Mouse (Mus musculus): ENCODE data around the gene Colq. TPM values are rescaled to one million over a fixed set of nuclear protein-coding genes. Genes with fewer than 3 reads are reported as not detected.
"Not testable (repeated sequence)": the region's sequence is repeated elsewhere in the genome, so short reads cannot be mapped to it uniquely, and the experiment has no call there.

Gene Colq
- 0.33 and 0.49 TPM in 2 replicates for polyA plus RNA-seq (2015; fragmentation: Nextera tagmentation; extraction: Ambion mirVana)

DNA sequence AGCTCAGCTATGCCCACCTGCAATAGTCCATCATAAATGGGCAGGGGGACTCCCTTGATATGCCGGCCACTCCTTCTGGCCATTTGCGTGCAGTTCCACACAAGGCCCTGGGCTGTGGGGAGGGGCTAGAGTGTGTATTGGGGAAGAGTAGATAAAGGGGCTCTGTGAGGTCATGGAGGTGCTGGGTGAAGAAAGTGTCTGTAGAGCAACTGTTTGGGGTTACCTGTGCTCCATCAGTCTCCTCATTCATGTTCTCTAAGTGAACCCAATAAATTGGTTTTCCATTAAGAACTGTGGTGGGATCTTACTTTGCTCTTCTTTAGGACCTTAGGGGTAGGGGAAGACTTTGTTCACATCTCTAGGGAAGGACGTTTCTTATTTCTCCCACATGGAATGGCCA lies at the start of gene Colq:
Gene Colq, minus strand, starts transcription at position 101 of the 400 bp plus-strand sequence.
- Histone ChIP-seq H3K4me3 (no peak within 1 kb of the TSS), H3K27ac (replicated peaks) (no peak within 1 kb of the TSS), H3K9me3 (no peaks in the 10 kb centered on the region), H3K27me3 (no peaks in the 10 kb centered on the region), H3K4me1 (replicated peaks) (no peaks in the 10 kb centered on the region), H3K9ac (no peak within 1 kb of the TSS), H3K36me3 (no peaks in the 10 kb centered on the region), H3K4me2 (no peak within 1 kb of the TSS)
- 93% methylated on average over 3 of the region's 3 CpGs for WGBS
- ATAC-seq (ENCODE audit: low FRiP score, low read depth): no peak

DNA sequence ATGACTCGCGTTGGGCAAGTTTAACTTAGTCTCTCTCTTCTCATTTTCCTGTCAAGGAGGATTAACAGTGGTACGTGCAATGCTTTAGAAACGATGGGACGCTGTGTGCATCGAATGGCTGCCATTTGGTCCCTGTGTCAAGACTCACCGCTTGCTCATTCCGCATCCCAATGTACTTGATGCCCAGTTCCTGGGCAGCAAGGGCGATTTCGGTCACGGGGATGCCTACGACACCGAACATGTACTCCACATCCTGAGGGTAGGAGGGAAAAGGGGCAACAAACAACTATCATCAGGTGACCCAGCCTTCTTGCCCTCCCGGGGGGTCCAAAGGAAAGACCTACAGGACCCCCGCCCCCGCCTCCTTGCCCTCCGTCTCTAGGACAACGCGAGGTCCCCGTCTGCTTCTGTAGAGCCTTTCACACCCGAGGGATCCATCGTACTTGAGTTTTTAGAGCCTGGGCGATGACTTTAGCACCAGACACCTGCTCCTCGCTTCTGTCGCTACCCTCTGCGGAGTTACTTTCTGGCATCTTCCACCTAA lies 49.3 kb upstream of the Colq start, which contains the start of gene Gm49387:
Gene Gm49387, minus strand, starts transcription at position 533 of the 544 bp plus-strand sequence.
- H3K27me3 ChIP-seq: no peaks in the 10 kb centered on the region
- H3K9ac ChIP-seq: peak within 1 kb of the TSS; percentile 63
- peak; percentile 71; the same call in 1 of the 2 replicates for ATAC-seq (ENCODE audit: low FRiP score, low read depth)
- H3K4me2 ChIP-seq: peak within 1 kb of the TSS; percentile 98
- no peaks in the 10 kb centered on the region for H3K36me3 ChIP-seq
- H3K27ac ChIP-seq (replicated peaks): peak within 1 kb of the TSS; percentile 89
- H3K4me1 ChIP-seq (replicated peaks): peaks cover 18% of the 10 kb centered on the region
- H3K9me3 ChIP-seq: no peaks in the 10 kb centered on the region
- 3% methylated on average over 26 of the region's 26 CpGs for WGBS
- H3K4me3 ChIP-seq: peak within 1 kb of the TSS; percentile 66

DNA sequence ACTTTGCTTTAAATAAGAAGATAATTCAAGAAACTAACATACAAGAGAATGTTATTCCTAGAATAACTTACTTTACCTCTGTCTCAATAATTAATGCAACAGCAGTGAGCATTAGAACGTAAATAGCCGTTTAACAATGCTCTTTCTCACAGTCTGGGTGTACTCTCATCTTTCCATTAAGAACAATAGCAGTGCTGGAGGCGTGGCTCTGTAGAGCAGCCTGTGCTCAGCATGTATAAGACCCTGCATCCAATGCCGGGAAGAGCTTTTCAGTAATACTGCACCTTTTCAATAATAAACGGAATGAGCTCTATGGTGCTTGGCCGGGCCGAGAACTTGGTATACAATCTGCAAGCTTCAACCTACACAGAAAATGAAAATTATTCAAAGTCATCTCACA lies 39.5 kb upstream of the Colq start:
- Histone ChIP-seq H3K27me3 (no peaks in the 10 kb centered on the region), H3K9ac (no peak overlapping the region), H3K36me3 (no peaks in the 10 kb centered on the region), H3K4me3 (no peak overlapping the region), H3K27ac (replicated peaks) (no peak overlapping the region), H3K4me1 (replicated peaks) (no peaks in the 10 kb centered on the region), H3K9me3 (no peaks in the 10 kb centered on the region), H3K4me2 (no peak overlapping the region)
- 0 out of 2 replicates have a peak, but pooled peaks have one; percentile 65 for ATAC-seq (ENCODE audit: low FRiP score, low read depth)
- 20% methylated on average over 7 of the region's 7 CpGs for WGBS

DNA sequence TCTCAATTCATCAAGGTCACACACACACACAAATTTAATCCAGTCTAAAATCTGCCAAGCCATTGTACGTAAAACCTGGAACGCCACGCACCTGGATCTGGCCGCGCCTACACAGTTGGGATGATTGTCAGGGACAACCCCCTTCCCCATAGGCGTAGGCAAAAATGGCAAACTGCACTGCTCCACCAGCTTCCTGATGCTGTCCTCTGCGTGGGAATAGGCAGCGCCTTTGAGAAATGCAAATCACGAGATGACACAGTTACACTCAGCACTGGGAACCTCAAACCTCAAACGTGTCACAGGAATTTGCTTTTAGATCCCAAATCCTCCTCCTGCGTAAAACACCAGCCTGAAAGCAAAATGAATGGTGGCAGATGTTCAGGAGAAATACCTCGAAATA lies 31.6 kb upstream of the Colq start:
- WGBS: 88% methylated on average over 12 of the region's 12 CpGs
- no peaks in the 10 kb centered on the region for H3K9me3 ChIP-seq
- H3K36me3 ChIP-seq: no peaks in the 10 kb centered on the region
- H3K27me3 ChIP-seq: no peaks in the 10 kb centered on the region
- no peaks in the 10 kb centered on the region for H3K4me1 ChIP-seq (replicated peaks)
- H3K27ac ChIP-seq (replicated peaks): no peak overlapping the region
- no peak for ATAC-seq (ENCODE audit: low FRiP score, low read depth)
- no peak overlapping the region for H3K4me2 ChIP-seq
- H3K9ac ChIP-seq: no peak overlapping the region
- H3K4me3 ChIP-seq: no peak overlapping the region

DNA sequence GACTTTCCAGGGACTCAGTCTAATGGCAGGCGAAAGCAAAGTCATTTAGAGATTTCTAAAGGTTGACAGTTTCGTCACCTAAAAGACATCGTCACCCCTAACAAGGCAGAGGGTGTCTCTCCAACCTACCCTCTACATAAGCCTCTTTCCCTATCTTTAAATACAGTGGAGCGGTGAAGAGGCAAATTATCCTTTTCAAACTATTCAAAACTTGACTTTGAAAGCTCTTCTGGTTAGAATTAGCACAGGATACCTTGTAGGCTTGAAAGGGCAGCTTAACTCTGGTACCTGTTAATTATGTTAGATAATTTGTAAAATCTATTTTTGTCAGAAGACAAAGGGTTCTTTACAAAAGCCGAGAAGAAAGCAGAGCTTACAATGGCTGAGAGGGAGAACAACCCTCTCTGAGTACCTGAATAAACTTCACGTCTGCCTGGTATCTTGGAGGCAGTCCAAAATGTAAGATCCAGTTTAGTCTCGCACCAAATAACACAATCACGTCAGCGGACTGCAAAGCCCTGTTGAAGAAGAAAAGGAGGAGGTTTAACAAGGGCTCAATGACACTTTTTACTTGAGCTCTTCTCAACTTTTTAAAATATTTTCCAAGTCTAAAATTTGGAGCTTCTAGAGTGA lies 29.6 kb upstream of the Colq start:
- Histone ChIP-seq H3K36me3 (no peaks in the 10 kb centered on the region), H3K4me3 (no peak overlapping the region), H3K4me1 (replicated peaks) (no peaks in the 10 kb centered on the region), H3K4me2 (no peak overlapping the region), H3K9ac (no peak overlapping the region), H3K27me3 (no peaks in the 10 kb centered on the region), H3K9me3 (no peaks in the 10 kb centered on the region), H3K27ac (replicated peaks) (no peak overlapping the region)
- 72% methylated on average over 9 of the region's 9 CpGs for WGBS
- ATAC-seq (ENCODE audit: low FRiP score, low read depth): no peak

DNA sequence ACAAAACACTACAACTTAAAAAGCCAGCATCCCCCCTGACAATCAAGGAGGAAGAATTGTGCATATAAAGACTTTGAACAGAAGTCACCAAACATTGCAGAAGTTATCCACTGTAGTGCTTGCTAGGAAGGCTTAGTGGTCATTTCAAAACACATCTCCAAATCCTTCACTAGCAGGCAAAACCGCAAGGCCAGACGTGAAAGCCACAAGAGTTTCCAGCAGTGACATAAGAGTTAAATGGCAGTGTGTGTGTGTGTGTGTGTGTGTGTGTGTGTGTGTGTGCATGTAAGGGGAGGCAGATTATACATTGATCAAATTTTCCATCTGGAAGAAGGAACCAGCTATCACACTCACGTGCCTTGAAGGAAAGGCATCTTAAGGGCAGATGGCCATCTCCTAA lies 26.9 kb upstream of the Colq start:
- no peak overlapping the region for H3K4me3 ChIP-seq
- H3K9me3 ChIP-seq: no peaks in the 10 kb centered on the region
- no peaks in the 10 kb centered on the region for H3K36me3 ChIP-seq
- 86% methylated on average over 3 of the region's 3 CpGs for WGBS
- H3K27ac ChIP-seq (replicated peaks): no peak overlapping the region
- no peak for ATAC-seq (ENCODE audit: low FRiP score, low read depth)
- no peak overlapping the region for H3K4me2 ChIP-seq
- H3K27me3 ChIP-seq: no peaks in the 10 kb centered on the region
- H3K9ac ChIP-seq: no peak overlapping the region
- no peaks in the 10 kb centered on the region for H3K4me1 ChIP-seq (replicated peaks)

DNA sequence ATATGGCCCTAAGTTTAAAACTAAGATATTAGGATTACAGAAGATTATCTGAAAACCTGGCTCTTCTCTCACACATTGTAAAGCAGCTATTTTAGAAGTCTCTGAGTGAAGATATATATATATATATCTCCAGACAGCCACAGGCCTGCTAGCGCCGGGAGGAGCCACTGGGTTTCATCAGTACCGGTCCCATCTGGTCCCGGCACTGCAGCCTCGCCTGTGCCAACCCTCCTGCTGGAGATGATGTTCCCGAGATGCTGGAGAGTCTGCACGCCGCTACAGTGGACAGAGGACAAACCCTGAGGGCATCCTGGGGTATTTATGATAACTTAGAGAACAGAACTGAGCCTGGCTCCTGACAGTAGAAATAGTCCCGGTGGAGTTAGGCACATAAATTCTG lies 26.1 kb upstream of the Colq start:
- ATAC-seq (ENCODE audit: low FRiP score, low read depth): no peak
- WGBS: 87% methylated on average over 9 of the region's 9 CpGs

DNA sequence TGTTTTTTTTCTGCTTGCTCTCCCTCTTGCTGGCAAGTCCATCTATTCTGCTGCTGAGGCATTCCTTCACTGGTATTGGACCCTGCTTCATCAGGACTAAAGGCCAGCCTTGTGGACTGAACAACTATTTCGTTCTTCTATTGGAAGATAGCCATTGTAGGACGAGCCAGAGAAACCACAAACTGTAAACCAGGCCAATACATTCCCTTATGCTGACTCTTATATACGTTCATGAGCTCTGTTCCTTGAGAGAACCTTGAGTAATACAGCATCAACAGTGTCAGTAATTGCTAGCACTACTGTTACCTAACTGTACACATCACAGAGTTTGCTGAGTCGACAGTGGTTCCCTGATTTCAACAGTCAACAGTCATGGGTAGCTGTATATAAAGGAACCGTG lies 22.5 kb upstream of the Colq start:
- WGBS: 87% methylated on average over 5 of the region's 5 CpGs
- ATAC-seq (ENCODE audit: low FRiP score, low read depth): no peak
- H3K4me3 ChIP-seq: no peak overlapping the region

More for the DNA sequence above, 26.1 kb upstream of the Colq start:
- H3K4me2 ChIP-seq: no peak overlapping the region
- H3K27ac ChIP-seq (replicated peaks): no peak overlapping the region
- no peaks in the 10 kb centered on the region for H3K4me1 ChIP-seq (replicated peaks)
- no peaks in the 10 kb centered on the region for H3K27me3 ChIP-seq
- H3K9me3 ChIP-seq: no peaks in the 10 kb centered on the region
- no peak overlapping the region for H3K4me3 ChIP-seq
- no peaks in the 10 kb centered on the region for H3K36me3 ChIP-seq
- no peak overlapping the region for H3K9ac ChIP-seq

DNA sequence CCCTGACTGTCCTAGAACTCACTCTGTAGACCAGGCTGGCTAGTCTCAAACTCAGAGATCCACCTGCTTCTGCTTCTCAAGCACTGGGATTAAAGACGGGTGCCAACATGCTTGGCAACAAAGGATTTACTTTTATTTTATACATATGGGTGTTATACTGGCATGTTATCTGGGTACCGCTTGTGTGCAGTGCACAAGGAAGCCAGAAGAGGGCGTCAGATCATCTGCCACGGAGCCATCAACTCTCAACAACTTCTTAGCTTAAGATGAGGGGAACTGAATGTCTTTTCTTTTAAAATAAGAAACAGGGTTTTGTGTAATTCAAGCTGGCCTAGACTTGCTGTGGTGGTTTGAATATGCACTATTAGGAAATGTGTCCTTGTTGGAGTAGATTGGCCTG lies 20.8 kb upstream of the Colq start:
- WGBS: 70% methylated on average over 4 of the region's 4 CpGs
- Histone ChIP-seq H3K4me2 (no peak overlapping the region), H3K4me3 (no peak overlapping the region), H3K36me3 (no peaks in the 10 kb centered on the region), H3K9me3 (no peaks in the 10 kb centered on the region), H3K27me3 (no peaks in the 10 kb centered on the region), H3K4me1 (replicated peaks) (no peaks in the 10 kb centered on the region), H3K27ac (replicated peaks) (no peak overlapping the region), H3K9ac (no peak overlapping the region)
- ATAC-seq (ENCODE audit: low FRiP score, low read depth): no peak

More for the DNA sequence above, 22.5 kb upstream of the Colq start:
- Histone ChIP-seq H3K27ac (replicated peaks) (no peak overlapping the region), H3K4me2 (no peak overlapping the region), H3K4me1 (replicated peaks) (no peaks in the 10 kb centered on the region), H3K9ac (no peak overlapping the region), H3K9me3 (no peaks in the 10 kb centered on the region), H3K36me3 (no peaks in the 10 kb centered on the region), H3K27me3 (no peaks in the 10 kb centered on the region)

DNA sequence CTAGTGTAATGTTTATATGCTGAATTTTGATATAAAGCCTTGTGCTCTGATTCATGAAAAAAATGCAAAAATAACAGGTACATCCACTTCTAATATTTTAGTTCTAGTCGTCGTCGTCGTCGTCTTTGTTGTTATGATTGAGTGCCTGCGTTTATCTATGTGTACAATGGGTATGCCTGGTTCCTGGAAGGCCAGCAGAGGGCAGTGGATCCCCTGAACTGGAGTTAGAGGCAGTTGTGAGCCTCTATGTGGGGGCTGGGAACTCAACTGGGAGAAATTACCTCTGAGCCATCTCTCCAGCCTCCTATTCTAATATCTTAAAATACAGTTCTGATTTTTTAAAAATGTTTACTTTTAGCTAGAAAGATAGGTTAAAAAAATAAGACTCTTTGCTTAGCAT lies 14.4 kb upstream of the Colq start:
- ATAC-seq (ENCODE audit: low FRiP score, low read depth): no peak
- H3K27ac ChIP-seq (replicated peaks): no peak overlapping the region
- no peak overlapping the region for H3K4me2 ChIP-seq
- no peaks in the 10 kb centered on the region for H3K4me1 ChIP-seq (replicated peaks)
- WGBS: 55% methylated on average over 6 of the region's 6 CpGs
- no peaks in the 10 kb centered on the region for H3K9me3 ChIP-seq
- H3K4me3 ChIP-seq: no peak overlapping the region
- H3K9ac ChIP-seq: no peak overlapping the region
- no peaks in the 10 kb centered on the region for H3K27me3 ChIP-seq
- H3K36me3 ChIP-seq: no peaks in the 10 kb centered on the region

DNA sequence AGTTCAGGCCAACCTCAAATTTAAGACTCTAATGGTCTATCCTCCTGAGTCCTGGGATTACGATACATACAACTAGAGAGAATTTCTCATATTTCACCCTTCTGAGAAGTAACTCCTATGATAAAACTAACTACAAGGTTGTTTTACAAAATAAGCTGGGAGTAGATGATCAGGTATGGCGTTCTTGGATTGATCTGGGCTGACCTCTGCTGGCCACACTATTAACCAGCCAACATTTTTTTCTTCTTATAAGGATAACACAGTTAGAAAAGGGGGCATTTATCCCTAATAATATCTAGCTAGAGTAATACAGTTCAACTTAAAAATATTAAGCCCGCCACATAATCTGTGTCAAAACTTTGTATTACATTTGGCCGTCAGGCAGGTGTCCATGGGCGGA lies 13.8 kb upstream of the Colq start:
- WGBS: 86% methylated on average over 5 of the region's 5 CpGs
- H3K36me3 ChIP-seq: no peaks in the 10 kb centered on the region
- no peak overlapping the region for H3K4me2 ChIP-seq
- H3K4me3 ChIP-seq: no peak overlapping the region
- H3K27me3 ChIP-seq: no peaks in the 10 kb centered on the region
- H3K9ac ChIP-seq: no peak overlapping the region
- ATAC-seq (ENCODE audit: low FRiP score, low read depth): no peak
- H3K27ac ChIP-seq (replicated peaks): no peak overlapping the region
- no peaks in the 10 kb centered on the region for H3K4me1 ChIP-seq (replicated peaks)
- no peaks in the 10 kb centered on the region for H3K9me3 ChIP-seq

DNA sequence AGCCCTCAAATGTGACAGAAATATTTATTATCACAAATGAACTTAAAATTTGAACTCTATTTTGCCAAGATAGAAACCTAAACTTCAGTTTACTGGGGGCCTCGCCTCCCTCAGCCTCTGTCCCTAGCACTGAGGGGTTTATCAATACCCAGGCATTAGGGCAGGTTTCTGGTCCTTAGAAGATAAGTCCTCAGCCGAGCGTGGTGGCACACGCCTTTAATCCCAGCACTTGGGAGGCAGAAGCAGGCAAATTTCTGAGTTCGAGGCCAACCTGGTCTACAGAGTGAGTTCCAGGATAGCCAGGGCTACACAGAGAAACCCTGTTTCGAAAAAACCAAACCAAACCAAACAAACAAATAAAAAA lies 11.5 kb upstream of the Colq start:
- not testable (repeated sequence) for H3K4me2 ChIP-seq; H3K27ac ChIP-seq (replicated peaks); H3K4me1 ChIP-seq (replicated peaks); H3K9ac ChIP-seq; H3K4me3 ChIP-seq; H3K9me3 ChIP-seq; H3K27me3 ChIP-seq; ATAC-seq (ENCODE audit: low FRiP score, low read depth); H3K36me3 ChIP-seq
- 89% methylated on average over 6 of the region's 6 CpGs for WGBS
